Mouse (Mus musculus) adrenal gland, adult 18-20 months (tissue): ENCODE data around the gene Lrfn5. TPM values are rescaled to one million over a fixed set of nuclear protein-coding genes. Genes with fewer than 3 reads are reported as not detected.

Experiments
- DNase-seq, 2 experiments: peaks; one replicate each; pipeline ENCODE4 v3.0.0; 2021 to 2022; ENCODE audit warnings: low spot score in 2 of 2
- long read RNA-seq, 2 experiments: library from polyadenylated mRNA; stranded (forward); transcript quantifications; one replicate each; pipeline ENCODE4 v2.0.0; 2021
- total RNA-seq, 2 experiments: library from RNA; stranded (reverse); gene quantifications; 1 replicate in 1 of 2; 2 replicates in 1 of 2; pipeline ENCODE4 v1.2.3; 2021

Lrfn5 gene
- under 1 TPM in 1 of 2 experiments, not detected in 1; 0.10 TPM for total RNA-seq
- long read RNA-seq, experiment 1 = 0 reads
- long read RNA-seq, experiment 2 = 0 reads

DNA sequence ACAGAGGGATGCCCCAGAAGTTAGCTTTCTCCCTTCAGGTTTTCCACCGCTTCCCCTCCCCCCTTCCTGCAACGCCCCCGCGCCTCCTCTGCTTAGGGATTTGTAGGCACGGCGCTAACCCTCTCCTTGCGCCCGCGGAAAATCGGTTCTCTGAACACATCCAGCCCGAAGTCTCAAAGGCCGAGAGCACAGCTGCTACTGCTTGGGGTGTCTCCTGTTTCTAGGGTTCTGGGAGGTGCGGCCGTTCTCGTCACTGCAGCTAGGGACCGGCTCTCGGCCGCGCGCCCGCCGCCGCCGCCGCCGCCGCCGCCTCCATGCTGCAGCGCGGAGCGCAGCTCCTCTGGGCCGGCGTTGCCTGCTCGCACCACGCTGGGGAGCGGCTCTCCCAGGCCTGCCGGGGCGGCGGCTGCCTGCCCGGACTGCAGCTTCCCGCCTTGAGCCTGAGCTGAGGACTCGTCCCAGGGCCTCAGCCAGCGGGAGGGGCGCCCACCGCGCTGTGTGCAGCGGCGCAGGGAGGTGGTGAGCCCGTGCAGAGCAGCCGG is at the start of gene Lrfn5:
Lrfn5 (plus strand) TSS at position 322 of the 542 bp plus-strand sequence.
- no peak for DNase-seq

GRCm38 (mm10) chr12:61521501-61522147 is 1.3 kb upstream of the Lrfn5 start:
- no peak for DNase-seq

DNA sequence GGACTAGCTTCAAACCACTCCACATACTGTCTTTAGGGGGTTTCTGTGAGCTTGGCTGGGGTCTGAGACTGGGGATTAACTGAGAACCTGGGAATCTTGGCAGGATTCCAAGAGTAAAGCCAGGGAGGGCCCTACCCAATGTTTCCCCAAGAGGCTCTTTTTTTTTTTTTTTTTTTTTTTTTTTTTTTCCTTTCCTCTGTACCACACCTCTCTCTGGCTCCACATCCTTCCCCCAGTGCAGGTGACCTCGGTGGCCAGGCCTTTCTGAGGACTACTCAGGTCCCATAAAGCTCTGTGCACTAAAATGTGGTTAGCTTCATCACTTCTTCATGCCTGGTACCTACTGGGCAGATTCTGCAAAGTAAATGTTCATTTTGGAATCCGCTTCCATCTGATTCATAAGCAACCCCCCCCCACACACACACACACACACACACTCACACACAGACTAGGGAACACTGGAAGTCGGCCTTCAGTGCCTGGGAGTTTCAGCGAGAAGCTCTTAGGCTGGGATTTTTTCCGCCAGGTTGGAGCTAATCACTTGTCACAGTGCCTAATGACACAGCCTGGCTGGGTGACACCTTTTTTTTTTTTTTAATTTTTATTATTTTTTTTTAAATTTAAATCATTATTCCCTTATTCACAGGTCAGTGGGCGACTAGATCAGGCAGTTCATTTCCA is 662 bp upstream of the Lrfn5 start:
- no peak for DNase-seq

GRCm38 (mm10) chr12:61523631-61524182 is 757 bp downstream of the Lrfn5 start:
- DNase-seq = no peak

- no peak for DNase-seq
Measured at GRCm38 (mm10) chr12:61524183-61524651, 1.3 kb downstream of the Lrfn5 start.

DNA sequence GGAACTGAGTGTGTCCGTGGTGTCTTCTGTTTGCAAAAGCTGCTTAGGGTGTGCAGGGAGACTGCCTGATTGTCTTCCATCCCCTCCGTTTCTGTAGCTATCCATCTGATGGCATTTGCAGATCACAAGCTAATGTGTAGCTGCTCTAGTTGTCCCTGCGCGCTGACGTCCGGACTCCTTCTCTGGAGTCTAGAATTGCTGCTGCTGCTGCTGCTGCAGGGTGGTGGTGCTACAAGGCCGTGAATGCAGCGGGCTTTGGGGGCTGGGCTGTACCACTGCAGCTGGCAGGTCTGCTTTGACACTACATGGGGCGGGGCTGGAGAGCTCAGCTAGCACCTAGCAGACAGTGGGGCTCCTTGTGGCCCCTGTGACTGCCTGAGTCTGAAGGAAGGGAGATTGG is 3.2 kb downstream of the Lrfn5 start:
- no peak for DNase-seq

DNA sequence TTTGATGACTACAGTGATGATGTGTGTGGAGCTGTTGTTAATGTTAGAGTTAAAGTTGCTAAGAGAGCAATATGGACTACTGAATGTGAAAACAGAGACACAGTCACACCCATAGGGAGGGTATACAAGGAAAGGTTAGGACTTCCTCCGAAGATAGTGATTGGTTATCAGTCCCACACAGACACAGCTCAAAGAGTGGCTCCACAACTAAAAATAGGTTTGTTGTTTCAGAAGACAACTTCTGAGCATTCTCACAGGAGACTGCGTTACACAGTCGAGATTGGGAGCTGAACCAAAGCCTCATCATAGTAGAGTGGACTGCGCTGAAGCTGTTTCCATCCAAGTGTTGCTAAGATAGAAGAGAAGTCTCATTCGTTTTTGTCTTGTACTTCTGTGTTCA is 57.0 kb downstream of the Lrfn5 start:
- DNase-seq = no peak

DNA sequence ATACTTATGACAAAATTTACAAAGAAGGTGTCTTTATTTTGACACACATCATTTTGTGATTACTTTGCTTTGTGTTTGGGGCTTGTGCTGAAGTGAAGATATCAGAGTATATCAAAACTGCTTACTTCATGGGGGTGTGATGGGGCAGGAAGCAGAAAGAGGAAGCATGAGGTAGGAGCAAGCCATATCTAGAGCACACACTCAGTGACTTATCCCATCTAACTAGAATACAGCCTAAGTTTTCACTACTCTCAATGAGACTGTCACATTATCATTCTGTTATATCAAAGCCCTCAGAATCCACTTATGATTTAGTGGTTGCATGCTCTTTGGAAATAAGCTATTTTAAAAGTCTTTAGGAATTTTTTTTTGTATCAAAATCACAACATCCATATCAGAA is 77.4 kb downstream of the Lrfn5 start:
- no peak for DNase-seq

DNA sequence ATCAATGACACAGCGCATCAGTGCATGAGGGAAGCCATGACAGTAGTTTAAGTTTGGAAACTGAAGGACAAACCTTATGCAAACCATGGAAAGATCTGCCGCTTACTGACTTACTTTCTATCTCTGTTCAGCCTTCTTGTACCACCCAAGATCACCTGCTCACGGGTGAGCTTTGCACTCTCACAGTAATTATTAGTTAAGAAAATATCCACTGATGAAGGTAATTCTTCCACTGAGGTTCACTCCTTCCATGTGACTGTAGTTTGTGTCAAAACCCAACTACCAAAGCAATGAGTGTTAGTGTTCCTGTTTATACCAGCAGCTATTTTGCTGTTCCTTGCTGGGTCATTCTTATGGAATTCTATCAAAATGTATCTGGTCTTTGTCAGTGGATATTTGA is 84.9 kb downstream of the Lrfn5 start:
- DNase-seq = no peak

GRCm38 (mm10) chr12:61610081-61610480 is 87.1 kb downstream of the Lrfn5 start:
- DNase-seq = no peak

- DNase-seq = no peak
Measured at GRCm38 (mm10) chr12:61624532-61624931, 101.6 kb downstream of the Lrfn5 start.

GRCm38 (mm10) chr12:61654380-61654779 is 131.4 kb downstream of the Lrfn5 start:
- DNase-seq = no peak

- DNase-seq = no peak
Measured at GRCm38 (mm10) chr12:61723158-61723557, 200.2 kb downstream of the Lrfn5 start.

GRCm38 (mm10) chr12:61807073-61807605 is 284.2 kb downstream of the Lrfn5 start:
- DNase-seq = no peak

- no peak for DNase-seq
Measured at GRCm38 (mm10) chr12:61823601-61824000, 300.7 kb downstream of the Lrfn5 start.

- DNase-seq = no peak
Measured at GRCm38 (mm10) chr12:61826311-61826710, 303.4 kb downstream of the Lrfn5 start.

DNA sequence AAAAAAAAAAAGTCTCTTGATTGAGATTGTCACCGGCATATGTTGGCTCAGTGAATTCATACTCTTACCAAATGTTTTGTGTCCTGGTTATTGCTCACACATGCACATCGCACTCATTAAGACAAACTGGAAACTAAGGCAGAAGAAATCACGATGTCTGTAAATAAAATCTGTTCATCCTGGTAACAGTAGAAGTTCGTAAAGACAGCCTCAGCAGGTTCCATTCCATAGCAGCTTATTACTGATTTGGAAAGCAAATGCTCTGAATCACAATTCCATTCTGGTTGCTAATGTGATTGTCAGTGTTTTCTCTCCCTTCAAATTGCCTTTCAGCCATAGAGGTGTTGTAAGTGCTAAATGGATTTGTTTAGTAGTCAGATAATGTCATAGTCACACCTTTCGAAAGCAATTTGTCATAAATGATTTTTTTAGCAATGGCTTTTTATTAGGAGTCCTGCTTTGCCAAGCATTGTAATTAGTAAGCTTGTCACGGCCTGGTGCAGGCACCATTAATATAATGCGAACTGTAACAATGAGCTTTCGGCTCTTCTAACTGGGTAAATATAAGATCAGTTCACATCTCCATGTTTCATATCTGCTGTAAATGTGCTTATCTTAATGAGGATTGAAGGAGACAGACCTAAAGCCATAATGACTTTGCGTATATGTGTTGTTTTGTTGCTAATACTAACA is 319.8 kb downstream of the Lrfn5 start:
- no peak for DNase-seq

DNA sequence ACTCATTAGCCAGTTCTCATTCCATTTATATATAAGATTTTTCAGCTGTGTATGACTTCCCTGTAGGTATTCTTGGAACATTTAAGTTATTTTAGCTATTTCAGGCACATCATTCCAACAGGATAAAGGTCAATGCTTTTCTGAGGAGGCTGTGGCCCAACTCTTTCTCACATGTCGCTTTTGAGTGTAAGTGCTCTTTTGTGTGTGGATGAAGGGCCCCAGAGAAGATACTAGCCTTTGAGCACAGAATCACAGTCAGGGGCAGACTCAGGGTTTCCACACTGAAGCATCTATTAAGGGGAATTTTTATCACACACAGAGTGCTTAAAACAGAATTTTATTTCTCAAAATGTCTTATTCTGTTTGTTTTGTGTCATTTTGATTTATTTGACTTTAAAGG is 331.2 kb downstream of the Lrfn5 start:
- no peak for DNase-seq
